Mouse (Mus musculus) 3T3-L1 (cell line): ENCODE results near the gene Greb1.

Source experiments
- DNase-seq: peaks from one replicate; pipeline ENCODE4 v3.0.0-alpha.2; 2015; ENCODE audit warnings: low read depth, low spot score

The Greb1 gene

DNA sequence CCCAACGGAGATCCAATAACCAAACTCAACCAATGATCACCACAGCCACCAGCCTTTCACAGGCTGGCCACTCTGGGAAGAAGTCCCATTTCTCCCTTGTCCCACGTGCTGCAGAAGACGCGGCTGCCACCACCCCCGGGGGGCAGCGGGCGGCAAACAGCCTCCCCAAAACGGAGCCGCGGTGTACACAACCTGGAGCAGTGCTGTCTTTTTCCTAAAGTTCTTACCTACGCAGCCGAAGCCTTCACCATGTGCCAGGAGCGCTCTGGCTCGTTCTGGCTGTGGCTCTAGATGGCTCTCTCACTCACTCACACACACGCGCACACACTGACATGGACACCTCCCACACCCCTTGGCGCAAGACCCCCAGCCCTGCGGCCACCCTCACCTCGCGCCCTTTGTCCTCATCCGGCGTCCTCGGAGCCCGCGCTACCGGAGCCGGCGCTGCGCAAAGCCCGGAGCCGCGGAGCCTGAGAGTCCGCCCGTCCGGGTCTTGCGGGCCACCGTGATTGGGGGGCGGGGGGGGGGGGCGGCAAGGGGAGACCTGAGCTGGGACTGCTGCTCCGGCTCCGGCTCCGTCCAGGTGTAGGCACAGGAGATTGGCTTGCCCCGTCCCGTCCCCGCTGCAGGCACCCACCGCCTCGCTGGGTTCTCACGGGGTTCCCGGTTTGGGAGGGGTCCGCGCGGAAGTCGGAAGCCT lies at the start of gene Greb1:
Gene Greb1, minus strand, starts transcription at position 628 of the 700 bp plus-strand sequence.
- DNase-seq = no peak

DNA sequence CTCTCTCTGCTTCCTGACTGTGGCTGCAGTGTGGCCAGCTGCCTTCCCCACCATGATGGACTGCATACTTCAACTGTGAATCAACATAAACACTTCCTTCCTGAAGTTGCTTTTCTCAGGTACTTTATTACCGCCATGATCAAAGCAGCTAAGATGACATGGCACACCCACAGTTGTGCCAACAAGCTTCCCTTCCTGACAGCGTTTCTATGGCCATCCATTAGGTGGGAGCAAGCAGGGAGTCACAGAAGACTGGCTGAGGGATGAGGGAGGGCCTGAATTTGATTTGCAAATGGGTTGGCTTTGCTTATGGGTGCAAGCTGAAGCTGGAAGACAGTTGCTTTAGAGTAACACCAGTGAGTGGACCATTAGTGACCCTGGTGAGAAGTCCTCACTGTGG lies 49.1 kb upstream of the Greb1 start:
- no peak for DNase-seq

DNA sequence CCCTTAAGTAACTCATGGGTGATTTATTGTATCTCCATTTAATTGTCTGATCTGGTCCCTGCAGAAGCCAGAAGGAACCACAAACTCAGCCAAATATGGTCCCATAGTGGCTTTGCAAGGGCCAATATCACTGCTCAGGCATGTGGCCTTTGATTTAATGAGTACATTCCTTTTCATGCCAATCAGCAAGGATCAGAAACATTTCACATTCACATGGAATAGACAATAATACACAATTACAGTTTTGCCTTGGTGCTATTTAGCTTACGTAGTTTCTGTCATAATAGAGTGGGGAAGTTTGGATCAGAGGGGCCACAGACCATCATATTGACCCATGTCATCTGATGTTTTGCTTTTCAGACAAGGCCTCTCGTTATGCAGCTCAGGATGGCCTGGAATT lies 47.8 kb upstream of the Greb1 start:
- no peak for DNase-seq

DNA sequence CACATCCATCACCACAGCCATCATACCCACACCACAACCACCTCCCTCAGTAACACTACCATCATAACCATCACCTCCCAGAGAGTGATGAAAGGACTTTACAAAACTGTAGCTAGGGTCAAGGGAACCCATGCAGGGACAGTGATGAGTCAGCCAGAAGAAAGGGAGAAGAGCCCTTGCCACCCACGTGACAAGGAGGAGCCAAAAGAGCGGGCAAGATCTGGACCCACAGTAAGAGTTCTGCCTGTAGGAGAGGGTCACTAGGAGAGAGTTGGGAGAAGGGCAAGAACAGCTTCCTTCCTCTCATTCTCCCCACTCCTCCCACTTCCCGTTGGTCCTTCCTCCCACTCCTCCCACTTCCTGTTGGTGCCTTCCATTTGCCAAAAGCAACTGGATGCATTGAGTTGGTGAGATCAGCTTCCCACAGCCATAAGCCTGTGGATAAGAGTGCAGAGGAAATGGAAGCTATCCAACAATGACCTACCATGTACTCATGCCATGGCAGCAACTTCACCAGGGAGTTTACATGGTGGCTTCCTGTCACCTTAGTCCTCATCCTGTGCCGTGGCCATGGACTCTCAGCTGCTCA lies 46.6 kb upstream of the Greb1 start:
- peak; percentile 46 for DNase-seq

DNA sequence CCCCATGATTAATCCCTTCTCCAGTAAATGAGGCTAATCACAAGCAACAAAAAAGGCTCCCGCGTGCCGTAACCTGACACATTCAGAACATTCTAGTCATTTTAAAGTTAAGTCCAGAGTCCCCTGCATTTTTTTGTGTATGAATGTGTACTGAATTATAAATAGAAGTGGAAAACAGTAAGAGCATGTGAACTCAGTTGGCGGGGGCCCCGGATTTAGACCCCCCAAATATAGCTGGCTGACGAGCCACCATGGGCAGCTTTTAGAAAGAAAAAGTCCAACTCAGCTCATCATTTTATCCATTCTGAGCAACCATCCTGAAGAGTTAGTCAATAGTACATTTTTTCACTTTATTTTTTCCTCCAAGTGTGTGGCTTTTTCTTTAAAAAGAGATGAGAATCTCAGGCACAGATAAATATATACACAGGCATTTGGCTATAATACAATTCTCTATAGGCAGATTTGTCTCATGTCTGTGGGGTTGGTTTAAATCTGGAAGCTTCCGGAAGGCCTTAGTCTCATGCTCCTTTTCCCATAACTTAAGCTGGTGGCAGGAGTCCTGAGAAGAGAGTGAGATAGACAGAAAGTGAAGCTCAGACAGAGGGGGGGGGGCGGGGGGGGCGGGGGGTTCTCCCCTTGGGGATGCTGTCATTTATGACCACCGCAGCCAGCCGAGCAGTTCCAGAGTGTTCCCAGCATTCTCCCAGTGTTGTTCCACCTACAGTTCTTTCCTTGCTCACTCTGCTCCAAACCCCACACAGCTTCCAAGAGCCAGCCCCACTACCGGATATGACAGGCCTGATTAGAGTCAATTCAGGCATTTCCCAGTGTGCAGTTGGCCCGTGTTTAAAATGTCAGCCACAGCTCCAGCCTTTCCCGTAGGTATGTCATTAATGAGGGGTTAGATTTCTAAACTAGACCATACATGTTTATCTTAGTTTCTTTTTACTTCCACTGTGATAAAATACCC lies 44.2 kb upstream of the Greb1 start:
- peak; percentile 43 for DNase-seq

DNA sequence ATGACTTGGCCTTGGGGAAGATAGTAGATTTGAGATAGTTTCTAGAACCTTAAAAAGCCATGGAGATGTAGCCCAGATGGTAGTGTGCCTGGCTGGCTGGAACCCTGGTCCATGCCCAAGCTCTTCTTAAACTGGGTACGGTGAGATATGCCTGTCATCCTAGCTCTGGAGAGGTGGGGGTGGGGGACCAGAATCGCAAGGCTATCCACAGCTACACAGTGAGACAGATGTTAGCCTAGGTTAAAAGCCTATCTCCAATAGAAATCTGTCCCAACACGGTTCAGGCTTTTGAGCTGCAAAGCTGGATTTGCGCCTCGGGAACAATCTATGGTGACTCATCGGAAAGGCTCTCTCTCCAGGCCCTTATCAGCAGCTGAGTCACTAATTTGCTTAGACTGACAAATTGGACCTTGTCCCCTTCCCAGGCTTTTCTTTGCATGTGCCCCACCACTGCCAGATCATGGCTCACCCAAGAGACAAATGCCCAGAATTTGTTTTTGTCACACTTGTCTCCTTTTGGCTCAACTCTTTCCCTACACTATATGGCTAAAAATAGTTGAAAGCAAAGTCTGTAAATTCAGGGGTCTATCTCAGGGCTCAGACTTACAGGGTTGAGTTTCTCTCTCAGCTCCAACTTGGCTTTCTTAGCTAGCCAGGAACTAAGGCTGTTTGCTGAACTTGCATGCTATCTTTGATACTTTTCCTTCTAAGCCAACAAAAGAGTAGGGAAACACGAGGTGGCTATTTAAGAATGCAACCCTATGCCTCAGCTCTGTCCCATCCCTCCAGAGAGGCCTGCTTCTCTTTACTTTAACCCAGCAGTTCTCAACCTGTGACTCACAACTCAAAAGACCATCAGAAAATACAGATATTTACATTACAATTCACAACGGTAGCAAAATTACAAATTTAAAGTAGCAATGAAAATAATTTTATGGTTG lies 40.4 kb upstream of the Greb1 start:
- DNase-seq = peak; percentile 90

DNA sequence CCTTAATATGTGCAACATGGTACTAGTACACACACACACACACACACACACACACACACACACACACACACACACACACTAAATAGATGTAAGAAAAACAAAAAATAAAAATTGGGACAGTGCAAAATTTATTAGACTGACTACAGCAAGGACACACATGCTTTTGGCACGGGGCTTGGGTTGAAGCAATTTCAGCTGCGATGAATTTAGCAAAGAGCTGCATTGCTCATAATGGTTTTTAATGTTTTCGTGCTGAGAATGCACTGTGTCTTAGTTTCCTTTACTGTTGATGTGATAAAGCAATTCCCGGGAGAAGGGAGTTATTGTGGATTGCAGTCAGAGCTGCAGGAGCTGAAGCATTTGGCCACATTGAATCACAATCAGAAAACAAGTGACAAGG lies 37.1 kb upstream of the Greb1 start:
- DNase-seq = no peak

DNA sequence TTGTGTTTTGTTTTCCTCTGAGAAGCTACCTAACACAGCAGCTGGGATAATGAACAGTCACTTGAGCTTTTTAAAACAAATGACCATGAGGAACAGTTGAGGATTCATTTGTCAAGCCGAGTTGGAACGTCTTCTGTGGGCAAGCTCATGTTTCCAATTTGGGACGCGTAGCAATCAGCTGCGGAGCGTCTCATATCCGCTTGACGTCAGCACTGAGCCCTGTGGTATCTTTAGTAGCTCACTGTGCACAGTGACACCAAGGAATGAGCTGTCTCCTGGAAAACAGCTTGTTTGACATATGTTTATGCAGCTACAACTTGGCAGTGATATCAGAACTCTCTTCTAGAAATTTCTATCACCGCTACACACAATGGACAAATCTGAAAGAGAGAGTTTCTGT lies 35.5 kb upstream of the Greb1 start:
- DNase-seq = peak; percentile 88

DNA sequence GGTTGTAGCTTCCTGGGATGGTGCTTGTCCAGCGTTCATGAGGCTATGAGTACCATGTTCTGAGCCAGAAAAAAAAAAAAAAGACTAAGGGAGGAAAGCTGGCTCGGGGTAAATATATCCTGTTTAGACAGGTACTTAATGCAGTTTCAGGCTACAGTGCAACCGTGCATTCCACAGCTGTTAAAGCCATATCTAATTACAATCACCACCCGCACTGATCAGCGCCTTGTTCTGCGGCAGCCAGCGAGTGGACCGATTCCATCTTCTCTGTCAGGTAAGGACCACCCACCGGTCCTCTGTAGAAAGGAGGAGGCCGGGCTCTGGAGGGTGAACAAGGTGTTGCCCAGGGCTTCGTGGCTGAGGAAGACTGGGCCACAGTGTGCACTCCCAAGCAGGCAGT lies 34.0 kb upstream of the Greb1 start:
- no peak for DNase-seq

DNA sequence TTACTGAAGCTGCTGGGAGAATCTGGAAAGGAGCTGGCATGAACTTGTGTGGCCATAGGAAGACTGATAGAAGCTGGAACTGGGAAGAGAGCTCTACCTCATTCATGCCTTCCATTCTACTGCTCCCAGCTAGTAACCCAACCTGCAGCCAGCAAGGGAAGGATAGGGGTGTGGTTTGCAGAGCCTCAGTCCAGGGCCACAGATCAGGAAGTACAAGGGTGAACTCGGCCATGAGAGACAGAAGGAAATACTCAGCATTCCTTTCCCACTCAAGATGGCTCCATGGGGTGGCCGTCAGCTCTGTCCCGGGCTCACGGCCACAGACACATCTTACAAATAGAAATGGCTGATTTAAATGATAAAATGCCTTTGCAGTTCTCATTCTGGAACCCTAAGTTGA lies 30.4 kb upstream of the Greb1 start:
- peak; percentile 16 for DNase-seq

DNA sequence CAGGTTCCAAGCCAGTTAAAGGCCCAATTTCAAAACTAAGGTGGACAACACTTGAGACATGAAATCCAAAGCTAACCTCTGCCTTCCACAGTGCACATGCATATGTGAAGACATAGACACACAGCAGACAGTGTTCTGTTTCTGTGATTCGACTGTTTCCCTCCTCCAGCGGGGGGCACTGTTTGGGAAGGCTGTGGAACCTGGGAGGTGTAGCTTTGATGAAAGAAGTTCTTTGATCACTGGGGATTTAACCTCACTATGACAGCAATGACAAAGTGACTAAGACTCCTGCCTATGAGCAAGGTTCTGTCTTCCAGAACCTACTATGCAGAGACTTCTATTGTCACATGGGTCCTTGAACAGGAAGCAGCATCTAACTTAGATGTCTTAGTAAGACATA lies 29.1 kb upstream of the Greb1 start:
- DNase-seq = peak; percentile 20

DNA sequence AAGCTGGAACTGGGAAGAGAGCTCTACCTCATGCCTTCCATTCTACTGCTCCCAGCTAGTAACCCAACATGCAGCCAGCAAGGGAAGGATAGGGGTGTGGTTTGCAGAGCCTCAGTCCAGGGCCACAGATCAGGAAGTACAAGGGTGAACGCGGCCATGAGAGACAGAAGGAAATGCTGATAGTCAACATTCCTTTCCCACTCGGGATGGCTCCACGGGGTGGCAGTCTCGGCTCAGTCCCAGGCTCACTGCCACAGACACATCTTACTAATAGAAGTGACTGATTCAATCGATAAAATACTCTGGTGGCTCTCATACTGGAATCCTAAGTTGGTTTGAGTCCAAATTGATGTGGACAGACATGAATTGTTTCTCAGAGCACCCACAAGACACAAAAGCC lies 27.8 kb upstream of the Greb1 start:
- peak; percentile 67 for DNase-seq

DNA sequence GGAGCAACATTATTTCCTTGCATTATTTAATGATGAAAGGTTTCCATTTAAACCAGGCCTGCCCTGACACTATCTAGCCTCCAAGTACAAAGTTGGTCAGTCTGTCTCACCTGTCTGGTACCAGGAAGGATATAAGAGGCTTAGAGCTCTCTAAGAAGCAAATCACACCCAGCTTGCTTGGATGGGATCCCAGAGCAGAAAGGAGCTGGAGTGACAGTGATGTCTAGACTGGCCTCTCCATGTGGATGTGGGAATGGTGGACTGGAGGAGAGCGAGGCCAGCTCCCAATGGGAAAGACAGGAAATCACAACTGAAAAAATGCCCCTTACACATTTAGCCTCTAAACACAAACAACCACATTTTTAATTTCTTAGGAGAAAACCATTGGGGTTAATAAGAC lies 23.0 kb upstream of the Greb1 start:
- DNase-seq = no peak

DNA sequence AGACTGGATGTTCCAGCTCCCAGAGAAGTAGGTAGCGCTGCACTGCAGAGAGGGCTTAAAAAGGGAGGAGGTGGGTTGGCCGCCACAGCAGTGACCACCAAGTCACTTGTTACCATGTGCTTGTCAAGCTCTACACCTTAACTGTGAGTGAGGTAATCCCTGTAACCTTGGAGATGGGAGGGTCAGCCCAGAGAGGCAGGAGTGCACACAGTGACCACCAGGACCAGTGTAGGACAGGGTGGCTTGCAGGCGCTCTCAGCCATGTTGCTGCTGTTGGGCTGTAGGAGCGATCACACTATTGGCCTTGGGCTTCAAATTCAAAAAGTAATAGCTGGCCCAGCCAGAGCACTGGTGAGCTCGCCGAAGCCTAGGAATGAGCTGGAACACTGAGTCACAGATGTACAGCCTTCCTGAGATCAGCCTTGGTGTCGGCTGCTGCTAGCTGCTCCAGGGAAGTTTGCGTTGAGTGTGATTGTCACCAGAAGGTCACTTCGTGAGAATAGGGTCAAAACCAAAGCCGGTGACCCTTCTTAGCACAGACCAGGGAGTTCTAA lies 21.6 kb upstream of the Greb1 start:
- DNase-seq = no peak

DNA sequence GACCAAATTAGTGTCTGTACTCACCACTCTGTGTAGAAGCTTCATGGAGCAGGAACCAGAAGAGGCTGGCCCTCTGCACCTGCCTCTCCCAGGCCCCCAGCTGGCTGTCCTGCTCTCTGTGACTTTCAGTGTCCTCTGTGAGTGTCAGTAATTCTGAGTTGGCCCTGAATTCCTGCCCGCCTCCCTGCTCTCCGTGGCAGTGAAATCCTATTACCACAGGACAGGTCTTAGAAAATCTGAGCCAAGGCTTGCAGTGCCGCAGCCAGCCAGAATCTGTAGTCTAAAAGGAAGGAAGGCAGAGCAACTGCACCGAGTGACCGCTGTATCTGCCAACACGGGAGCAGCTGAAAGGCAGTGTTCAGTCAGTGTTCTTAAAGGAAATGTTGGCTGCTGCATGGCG lies 20.1 kb upstream of the Greb1 start:
- DNase-seq = no peak

DNA sequence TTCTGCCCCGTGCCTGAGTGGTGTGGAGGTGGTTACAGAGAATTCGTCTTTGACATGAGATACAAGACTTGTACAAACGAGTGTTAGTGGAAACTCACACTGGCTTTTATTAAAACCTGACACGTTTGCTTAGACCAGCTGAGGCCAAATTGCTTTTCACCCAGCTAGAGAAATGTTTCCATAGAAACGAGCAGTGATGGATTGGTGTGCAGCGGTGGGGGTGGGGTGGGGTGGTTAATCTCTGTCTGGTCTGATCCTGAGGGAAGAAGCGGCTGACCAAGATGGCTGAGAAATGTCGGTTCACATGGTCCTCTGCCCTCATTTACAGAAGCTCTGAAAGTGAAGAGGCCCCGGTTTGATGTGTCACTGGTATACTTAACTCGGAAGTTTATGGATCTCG lies 17.8 kb upstream of the Greb1 start:
- no peak for DNase-seq

DNA sequence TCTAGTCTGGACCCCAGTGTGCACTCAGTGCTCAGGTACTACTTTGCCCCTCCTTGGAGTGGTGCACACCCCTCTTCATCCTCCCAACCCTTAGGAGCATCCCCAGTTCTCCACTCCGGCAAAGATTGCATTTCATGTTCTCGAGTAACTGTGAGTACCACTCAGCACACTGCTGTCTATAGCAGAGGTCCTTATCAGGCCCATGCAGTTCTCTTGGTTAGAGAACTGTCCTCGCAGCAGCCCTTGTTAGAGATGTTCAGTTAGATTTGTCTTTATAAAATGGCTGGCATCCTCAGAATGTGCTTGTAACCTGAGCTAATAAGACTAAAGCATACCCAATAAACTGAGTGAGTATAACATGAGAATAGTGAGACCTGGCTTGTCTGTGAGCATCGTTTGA lies 16.5 kb upstream of the Greb1 start:
- no peak for DNase-seq

DNA sequence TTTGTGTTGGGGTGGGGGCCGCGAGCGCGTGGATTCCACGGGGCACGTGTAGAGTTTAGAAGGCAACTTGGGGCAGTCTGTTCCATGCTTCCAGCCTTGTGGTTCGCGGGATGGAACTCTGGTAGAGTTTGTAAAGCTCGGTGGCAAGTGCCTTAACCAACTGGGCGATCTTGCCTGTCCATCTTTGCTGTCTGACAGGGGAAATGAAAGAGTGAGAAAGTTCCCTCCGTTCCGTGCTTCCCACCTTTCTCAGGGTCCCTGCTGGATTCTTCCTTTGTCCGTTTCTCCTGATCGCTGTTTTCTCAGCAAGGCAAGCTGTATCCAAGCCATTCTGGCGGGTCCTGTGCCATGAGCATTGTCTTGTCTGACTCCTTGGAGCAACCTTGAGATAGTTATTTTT lies 10.8 kb upstream of the Greb1 start:
- no peak for DNase-seq

DNA sequence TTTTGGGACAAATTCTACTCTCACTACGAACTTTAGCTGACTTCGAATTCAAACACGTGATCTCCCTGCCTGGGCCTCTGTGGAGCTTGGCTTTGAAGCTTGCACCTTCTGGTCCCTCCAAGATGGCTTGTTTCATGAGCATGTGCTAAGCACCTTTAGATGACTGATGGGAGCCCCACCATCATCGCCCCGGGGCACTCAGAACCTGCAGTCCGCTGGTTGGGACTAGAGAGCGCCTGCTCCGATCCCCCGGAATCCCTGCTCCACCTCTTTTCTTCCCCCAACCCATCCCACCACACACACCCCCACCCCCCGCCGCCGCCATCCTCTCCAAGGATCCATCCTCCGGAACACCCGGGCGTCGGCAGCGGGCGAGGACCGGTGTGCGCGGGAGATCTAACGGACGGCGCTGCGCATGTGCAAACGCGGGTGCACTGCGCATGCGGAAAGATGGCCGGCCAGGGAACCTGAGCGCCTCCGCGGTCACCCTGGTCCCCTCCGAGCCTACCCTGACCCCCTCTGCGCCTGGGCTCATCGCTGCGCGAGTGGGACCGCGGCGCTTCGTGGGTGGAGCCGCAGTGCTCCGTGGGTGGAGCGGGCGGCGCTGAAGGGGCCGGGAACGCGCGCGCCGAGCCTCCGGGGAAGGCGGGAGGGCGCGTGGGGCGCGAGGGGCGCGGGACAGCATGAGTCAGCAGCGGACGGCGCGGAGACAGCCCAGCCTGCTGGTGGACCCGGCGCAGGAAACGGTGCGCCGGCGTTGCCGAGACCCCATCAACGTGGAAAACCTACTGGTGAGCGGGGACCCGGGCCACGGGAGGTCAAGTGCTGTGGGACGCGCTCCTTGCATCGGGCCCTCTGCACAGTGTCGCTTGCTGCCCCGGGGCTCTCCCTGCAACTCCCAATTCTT lies 10.1 kb upstream of the Greb1 start, which contains the start of gene E2f6:
Gene E2f6, plus strand, starts transcription at position 439 of the 907 bp plus-strand sequence.
- DNase-seq = no peak

DNA sequence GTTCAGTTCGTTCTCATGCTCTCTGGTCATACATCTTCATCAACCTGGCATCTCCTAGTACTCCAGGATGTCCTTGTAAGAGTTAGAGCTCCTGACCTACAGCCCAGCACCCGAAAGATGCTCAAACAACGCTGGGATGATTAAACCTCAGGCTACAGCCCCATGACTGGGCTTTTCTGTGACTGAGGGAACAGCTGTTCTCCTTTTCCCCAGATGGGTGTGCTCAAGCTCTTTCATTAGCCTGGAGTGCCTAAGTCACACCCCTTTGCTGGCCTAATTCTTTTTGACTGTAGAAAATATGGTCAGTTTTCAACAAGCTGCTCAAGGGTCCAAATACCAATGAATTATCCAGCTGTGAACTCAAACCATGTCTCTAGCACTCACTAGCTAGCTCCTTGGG lies 7.4 kb upstream of the Greb1 start:
- peak; percentile 85 for DNase-seq
